Mouse (Mus musculus) midbrain, embryonic 14.5 days (tissue): ENCODE results near the gene Krt79. TPM values are rescaled to one million over a fixed set of nuclear protein-coding genes. Genes with fewer than 3 reads are reported as not detected.

Experiments used
- microRNA-seq: library from miRNA; unstranded; fragments of <30 nt; microRNA quantifications from one replicate; pipeline ENCODE4, GENCODE M21; 2016
- polyA plus RNA-seq: library from polyadenylated mRNA; unstranded; fragments of >200 nt; fragmentation: Nextera tagmentation; extraction: Ambion mirVana; gene quantifications from 2 replicates; pipeline ENCODE4 v1.2.1, GENCODE M21; 2014

Krt79 gene
- polyA plus RNA-seq, 1 experiment from 2014 or later, result 0.45 TPM

Small RNA genes lying within 50 kb of the gene (microRNA-seq; reads per million reads assigned to microRNA genes)
- gene Gm44356, result not detected

Other genes with a start within 250 kb of the Krt79 start
- gene Krt6a, start 246.0 kb downstream of the Krt79 start, polyA plus RNA-seq, result not detected in 2 replicates
- gene Krt5, start 227.4 kb downstream of the Krt79 start, polyA plus RNA-seq, result not detected in 2 replicates
- gene Krt71, start 197.2 kb downstream of the Krt79 start, polyA plus RNA-seq, result 0.25 and 0.63 TPM in 2 replicates
- gene Krt72, start 153.9 kb downstream of the Krt79 start, polyA plus RNA-seq, result 0.11 TPM in 1 of 2 replicates, not detected in the other
- 1.1 and 2.0 TPM in 2 replicates for gene Krt73, start 138.0 kb downstream of the Krt79 start, polyA plus RNA-seq
- gene Krt2, start 122.2 kb downstream of the Krt79 start, polyA plus RNA-seq, result not detected in 2 replicates
- gene Krt1, start 89.5 kb downstream of the Krt79 start, polyA plus RNA-seq, result 6.7 and 10.7 TPM in 2 replicates
- 0.07 and 0.42 TPM in 2 replicates for gene Krt77, start 70.6 kb downstream of the Krt79 start, polyA plus RNA-seq
- gene Krt76, start 47.4 kb downstream of the Krt79 start, polyA plus RNA-seq, result not detected in 2 replicates
- gene Krt4, start 15.6 kb downstream of the Krt79 start, polyA plus RNA-seq, result not detected in 2 replicates
- gene Krt78, start 14.0 kb upstream of the Krt79 start, polyA plus RNA-seq, result not detected in 2 replicates
- gene Krt8, start 64.2 kb upstream of the Krt79 start, polyA plus RNA-seq, result 0.15 and 0.59 TPM in 2 replicates
- gene Krt18, start 87.9 kb upstream of the Krt79 start, polyA plus RNA-seq, result 0.35 and 1.3 TPM in 2 replicates
- gene Eif4b, start 133.4 kb upstream of the Krt79 start, polyA plus RNA-seq, result 76.7 and 98.8 TPM in 2 replicates
- 3.6 and 8.9 TPM in 2 replicates for gene Tns2, start 160.1 kb upstream of the Krt79 start, polyA plus RNA-seq
- 40.2 and 52.5 TPM in 2 replicates for gene Spryd3, start 195.9 kb upstream of the Krt79 start, polyA plus RNA-seq
- gene Igfbp6, start 204.0 kb upstream of the Krt79 start, polyA plus RNA-seq, result 1.3 and 1.6 TPM in 2 replicates
- gene Soat2, start 210.2 kb upstream of the Krt79 start, polyA plus RNA-seq, result not detected in 2 replicates